Mouse (Mus musculus) CD4-positive naive resting alpha-beta T cell, adult 76 days (primary cell): ENCODE results near the gene 6030452D12Rik. TPM values are rescaled to one million over a fixed set of nuclear protein-coding genes. Genes with fewer than 3 reads are reported as not detected.

Source experiments
- total RNA-seq: library from RNA; stranded (reverse); gene quantifications from one replicate; pipeline ENCODE4 v1.2.4, GENCODE M21; 2023

6030452D12Rik gene
- total RNA-seq: not detected

DNA sequence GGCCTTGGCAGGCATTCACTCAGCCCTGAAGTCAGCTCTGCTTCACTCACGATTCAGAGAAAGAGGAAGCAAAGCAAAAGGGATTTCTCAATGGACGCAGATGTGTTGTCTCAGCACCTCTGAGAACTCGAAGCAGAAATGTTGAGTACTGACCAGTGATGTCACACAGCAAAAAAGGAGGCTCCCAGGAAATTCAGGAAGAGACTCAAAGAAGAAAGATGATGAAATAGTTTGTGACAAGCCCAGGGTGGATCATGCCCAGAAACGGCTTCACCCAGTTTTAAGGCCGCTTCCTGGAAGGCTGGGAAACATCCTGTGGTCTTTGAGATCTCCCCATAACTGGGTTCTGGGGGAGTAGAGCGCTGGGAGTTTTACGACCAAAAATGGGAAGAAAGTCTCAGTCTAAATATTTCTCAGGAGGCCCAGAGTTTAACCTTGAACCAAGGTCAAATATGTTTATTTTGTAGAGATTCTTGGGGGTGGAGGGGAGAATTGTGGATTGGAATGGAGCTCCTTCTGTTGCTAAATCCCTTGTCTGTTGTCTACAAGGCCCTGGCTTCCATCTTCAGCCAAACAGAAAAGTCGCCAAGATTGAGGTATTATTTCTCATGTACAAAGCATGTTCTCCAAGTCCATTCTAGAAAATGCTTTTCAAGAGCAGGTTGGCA is at the start of gene 6030452D12Rik:
TSS of gene 6030452D12Rik (plus strand) at position 505 of the 668 bp plus-strand sequence.

DNA sequence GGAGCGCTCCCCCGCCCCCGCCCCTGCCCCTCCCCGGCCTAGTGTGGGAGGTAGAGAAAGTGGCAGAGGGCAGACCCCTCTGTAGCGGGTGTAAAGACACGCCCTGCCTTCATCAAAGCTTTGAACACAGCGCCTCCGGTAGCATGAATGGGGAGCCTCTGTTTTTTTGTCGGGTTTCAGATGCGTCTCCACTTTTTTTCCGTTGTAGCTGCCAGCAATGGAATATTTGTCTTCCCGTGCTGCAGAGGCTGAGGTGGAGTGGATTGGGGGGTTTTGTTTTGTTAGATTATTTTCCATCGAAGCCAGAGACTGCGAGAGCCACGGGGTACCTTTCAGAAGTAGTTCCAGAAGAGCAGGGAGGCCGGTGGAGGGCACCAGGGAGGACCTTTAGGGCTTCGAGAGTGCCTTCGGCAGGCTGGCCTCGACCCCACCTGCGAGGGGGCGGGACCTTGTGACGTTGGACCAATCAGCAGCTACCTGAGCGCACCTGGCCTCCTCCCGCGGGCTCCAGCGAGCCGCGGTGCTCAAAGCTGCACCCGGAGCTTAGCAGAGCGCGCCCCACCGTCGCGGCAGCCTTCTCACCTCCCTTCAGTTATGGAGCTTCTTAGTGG is 10.1 kb downstream of the 6030452D12Rik start, which contains the start of gene Cdh3:
TSS of gene Cdh3 (plus strand) at position 527 of the 611 bp plus-strand sequence.

Other genes with a start within 250 kb of the 6030452D12Rik start
- gene Smpd3, start 162.5 kb upstream of the 6030452D12Rik start, total RNA-seq: 0.32 TPM
- 5.9 TPM for gene Zfp90, start 85.2 kb upstream of the 6030452D12Rik start, total RNA-seq
- gene Cdh3, start 10.4 kb downstream of the 6030452D12Rik start, total RNA-seq: not detected
- gene Gm10073, start 72.9 kb downstream of the 6030452D12Rik start, total RNA-seq: 147 TPM
- gene Cdh1, start 102.8 kb downstream of the 6030452D12Rik start, total RNA-seq: 1.8 TPM
- 20.6 TPM for gene Tango6, start 182.5 kb downstream of the 6030452D12Rik start, total RNA-seq